Mouse (Mus musculus) E14TG2a.4 (cell line): Measurements from ENCODE around the gene Cpxm1.
"Not testable (repeated sequence)": the region's sequence is repeated elsewhere in the genome, so short reads cannot be mapped to it uniquely, and the experiment has no call there.

ENCODE experiments used
- CTCF ChIP-seq: conservative IDR thresholded peaks from 2 replicates; pipeline ENCODE4 v1.5.1; 2014; ENCODE audit warnings: low read length
- POU5F1 ChIP-seq: IDR thresholded peaks from 2 replicates; pipeline ENCODE4 v1.6.1; 2014; ENCODE audit warnings: low read length, borderline replicate concordance

GRCm38 (mm10) chr2:130373026-130373425, 24.3 kb downstream of the Cpxm1 start:
- not testable (repeated sequence) for TF ChIP-seq CTCF, POU5F1
